Mouse (Mus musculus) midbrain, embryonic 11.5 days (tissue): ENCODE data around the gene Arhgap8. TPM values are rescaled to one million over a fixed set of nuclear protein-coding genes. Genes with fewer than 3 reads are reported as not detected.

Source experiments
- ATAC-seq: fragments of 200-750 bp; cut with Nextera tagmentation; 2 replicates; pipeline ENCODE4 v1.8.0; 2017; ENCODE audit warnings: moderate TSS enrichment, moderate library complexity; ENCODE audit not compliant: low FRiP score
- DNase-seq: peaks from one replicate; pipeline ENCODE4 v3.0.0; 2015; ENCODE audit warnings: low spot score; ENCODE audit errors: missing footprints
- H3K27ac ChIP-seq: fragments of 300-500 bp; sonication (generic); 2 replicates; pipeline ENCODE4 v1.5.1; 2014; ENCODE audit warnings: low read depth, low read length
- H3K27me3 ChIP-seq: fragments of 300-500 bp; sonication (generic); 2 replicates; pipeline ENCODE4 v1.6.1; 2014; ENCODE audit warnings: mild to moderate bottlenecking, low read length, moderate library complexity, mixed read lengths; ENCODE audit not compliant: control insufficient read depth, insufficient read depth
- H3K36me3 ChIP-seq: fragments of 300-500 bp; sonication (generic); 2 replicates; pipeline ENCODE4 v1.6.1; 2014; ENCODE audit warnings: mild to moderate bottlenecking, low read length, moderate library complexity, mixed read lengths; ENCODE audit not compliant: control insufficient read depth, insufficient read depth
- H3K4me1 ChIP-seq: fragments of 300-500 bp; sonication (generic); 2 replicates; pipeline ENCODE4 v1.6.1; 2014; ENCODE audit warnings: low read length; ENCODE audit not compliant: control insufficient read depth, insufficient read depth
- H3K4me2 ChIP-seq: fragments of 300-500 bp; sonication (generic); 2 replicates; pipeline ENCODE4 v1.6.1; 2014; ENCODE audit warnings: mild to moderate bottlenecking, moderate library complexity
- H3K4me3 ChIP-seq: fragments of 300-500 bp; sonication (generic); 2 replicates; pipeline ENCODE4 v1.5.1; 2014; ENCODE audit warnings: low read depth, low read length
- H3K9ac ChIP-seq: fragments of 300-500 bp; sonication (generic); 2 replicates; pipeline ENCODE4 v1.6.1; 2014; ENCODE audit warnings: low read length
- H3K9me3 ChIP-seq: fragments of 300-500 bp; sonication (generic); 2 replicates; pipeline ENCODE4 v1.6.1; 2016; ENCODE audit warnings: low read length; ENCODE audit not compliant: control insufficient read depth
- WGBS: fragments of 180-500 bp; shearing (Covaris S2); extraction: QIAGEN DNeasy Blood & Tissue Kit; methylation state at CpG from one replicate; pipeline ENCODE4 v1.1.7; 2014; 5-methylcytosine and 5-hydroxymethylcytosine counted together
- polyA plus RNA-seq: library from polyadenylated mRNA; unstranded; fragments of >200 nt; fragmentation: Nextera tagmentation; extraction: Ambion mirVana; gene quantifications from 2 replicates; pipeline ENCODE4 v1.2.1, GENCODE M21; 2014

Arhgap8 gene
- polyA plus RNA-seq, 1 experiment from 2014 or later, result 1.1 TPM

DNA sequence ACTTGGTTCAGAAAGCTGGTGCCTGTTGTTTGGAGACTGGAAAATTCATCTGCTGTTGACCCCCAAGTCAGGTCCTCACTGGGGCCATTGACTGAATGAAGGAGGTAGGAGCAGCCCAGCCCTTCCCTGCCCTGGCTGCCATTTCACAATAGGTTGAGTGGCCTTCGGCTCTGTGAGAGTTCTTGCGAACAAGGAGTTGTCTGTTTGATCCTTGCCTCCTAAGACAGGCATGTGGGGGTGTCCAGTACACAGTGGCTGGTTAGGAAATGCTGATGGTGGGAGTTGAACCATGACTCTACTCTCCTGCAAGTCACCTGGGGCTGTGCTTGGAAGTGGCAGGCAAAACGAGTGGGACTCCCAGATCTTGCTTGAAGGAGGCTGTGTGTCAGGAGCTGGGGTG, 40.1 kb upstream of the Arhgap8 start:
- Histone ChIP-seq H3K4me1 (peaks cover 16% of the 10 kb centered on the region), H3K4me2 (no peak overlapping the region), H3K4me3 (no peak overlapping the region), H3K27ac (no peak overlapping the region), H3K36me3 (no peaks in the 10 kb centered on the region), H3K27me3 (peaks cover 5% of the 10 kb centered on the region), H3K9ac (no peak overlapping the region), H3K9me3 (no peaks in the 10 kb centered on the region)
- 84% methylated on average over 3 of the region's 3 CpGs for WGBS
- DNase-seq (no peak), ATAC-seq (no peak)

DNA sequence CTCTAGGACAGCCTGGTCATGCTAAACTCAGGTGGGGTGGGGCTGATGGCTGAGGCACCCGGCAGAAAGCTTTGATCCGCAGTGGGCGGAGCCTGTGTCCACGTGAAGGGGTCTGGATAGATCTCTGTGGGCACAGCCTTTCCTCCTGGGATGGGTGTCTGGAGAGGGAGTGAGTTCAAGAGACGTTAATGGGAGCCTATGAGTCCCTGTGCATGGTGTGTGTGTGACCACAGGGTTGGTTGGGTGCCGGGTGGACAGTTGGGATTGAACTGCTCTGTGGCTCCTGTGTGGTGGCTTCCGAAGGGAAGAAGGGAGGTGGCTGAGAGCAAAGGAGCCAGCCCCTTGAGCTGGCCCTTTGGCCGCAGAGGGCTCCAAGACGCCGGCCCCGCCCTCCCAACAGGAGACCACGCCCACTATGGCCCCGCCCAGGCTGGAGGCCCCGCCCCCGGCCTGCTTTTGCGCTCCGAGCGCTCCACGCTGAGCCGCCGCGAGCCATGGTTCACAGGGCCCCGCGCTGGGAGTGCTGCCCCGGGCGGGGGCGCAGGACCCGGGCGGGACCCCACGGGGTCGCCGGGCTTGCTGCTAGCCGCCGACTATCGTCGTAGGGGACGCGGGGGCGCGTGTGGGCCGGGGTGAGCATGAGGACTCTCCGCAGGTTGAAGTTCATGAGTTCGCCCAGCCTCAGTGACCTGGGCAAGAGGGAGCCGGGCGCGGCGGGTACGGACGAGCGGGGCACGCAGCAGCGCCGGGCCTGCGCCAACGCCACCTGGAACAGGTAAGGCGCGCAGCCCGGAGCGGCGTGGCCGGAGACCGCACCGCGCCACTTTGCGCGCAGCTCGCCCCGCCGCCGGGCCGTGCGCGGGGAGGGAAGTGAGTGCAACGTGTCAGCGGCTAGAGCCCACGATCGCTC, 39.1 kb upstream of the Arhgap8 start:
- H3K27me3 ChIP-seq, result peaks cover 5% of the 10 kb centered on the region

DNA sequence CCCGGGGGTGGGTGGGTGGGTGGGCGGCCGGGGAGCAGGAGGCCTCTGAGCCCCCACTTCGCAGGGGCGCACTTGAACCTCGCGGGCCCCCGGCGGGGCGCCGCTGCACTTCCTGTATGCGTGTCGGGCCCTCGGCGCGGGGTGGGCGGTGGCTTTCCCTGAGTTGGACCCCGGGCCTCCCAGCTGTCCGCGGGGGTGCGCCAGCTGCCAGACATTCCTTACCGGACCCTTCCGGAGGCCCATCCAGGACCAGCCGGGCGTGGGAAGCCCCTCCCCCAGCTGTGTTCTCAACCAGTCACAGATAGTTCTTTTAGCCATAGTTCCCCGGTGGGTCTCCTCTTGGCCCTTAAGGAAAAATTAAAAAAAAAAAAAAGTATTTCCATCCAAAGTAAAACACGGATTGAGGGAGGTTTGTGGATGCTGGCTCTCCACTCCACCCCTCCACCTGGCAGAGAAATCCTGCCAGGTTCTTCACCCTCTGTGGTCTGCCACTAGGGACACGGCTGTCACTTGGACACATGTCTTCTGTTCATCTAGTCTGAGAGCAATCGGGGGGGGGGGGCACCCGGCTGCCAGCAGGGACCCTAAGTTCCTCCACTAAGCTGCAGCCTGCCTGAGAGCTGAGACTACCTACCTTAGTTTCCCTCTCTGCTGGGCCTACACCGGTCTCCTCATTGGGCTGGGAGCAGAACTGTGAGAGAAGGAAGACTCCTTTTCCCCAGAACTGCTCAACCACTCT, 38.2 kb upstream of the Arhgap8 start:
- WGBS, result 2% methylated on average over 22 of the region's 31 CpGs
- peak; percentile 89 for DNase-seq
- Histone ChIP-seq H3K9ac (peak overlapping the region; percentile 46), H3K9me3 (no peaks in the 10 kb centered on the region), H3K4me3 (peak overlapping the region; percentile 56), H3K4me2 (peak overlapping the region; percentile 75), H3K27ac (no peak overlapping the region), H3K27me3 (peaks cover 5% of the 10 kb centered on the region), H3K4me1 (peaks cover 16% of the 10 kb centered on the region), H3K36me3 (no peaks in the 10 kb centered on the region)
- ATAC-seq, result peak; percentile 70; the same call in 1 of the 2 replicates

More for the DNA sequence above, 39.1 kb upstream of the Arhgap8 start:
- Histone ChIP-seq H3K27ac (no peak overlapping the region), H3K4me1 (peaks cover 16% of the 10 kb centered on the region), H3K36me3 (no peaks in the 10 kb centered on the region), H3K9ac (peak overlapping the region; percentile 46), H3K4me3 (peak overlapping the region; percentile 56), H3K9me3 (no peaks in the 10 kb centered on the region), H3K4me2 (peak overlapping the region; percentile 75)
- DNase-seq (peak; percentile 99), ATAC-seq (peak; percentile 79)
- 1% methylated on average over 73 of the region's 77 CpGs for WGBS

DNA sequence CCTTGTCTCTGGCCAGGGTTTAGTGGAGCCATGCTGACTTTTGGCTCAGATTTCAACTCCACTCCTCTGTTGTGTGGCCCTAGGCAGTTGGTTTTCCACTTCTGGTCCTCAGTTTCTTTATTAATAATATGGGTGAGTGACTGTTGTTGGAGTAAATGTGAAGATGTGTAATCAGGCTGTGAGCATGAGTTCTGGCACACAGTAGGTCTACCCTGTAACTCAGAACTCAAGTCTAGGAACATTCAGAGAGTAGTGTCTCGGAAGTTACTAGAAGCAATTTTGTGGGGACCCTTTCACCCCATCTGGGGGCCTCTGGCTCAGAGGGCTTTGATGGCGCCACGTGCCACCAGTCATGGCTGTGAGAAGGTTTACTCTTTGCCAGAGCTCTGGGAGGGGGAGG, 37.6 kb upstream of the Arhgap8 start:
- H3K9ac ChIP-seq, result no peak overlapping the region
- peaks cover 5% of the 10 kb centered on the region for H3K27me3 ChIP-seq
- DNase-seq (no peak), ATAC-seq (no peak)
- H3K4me1 ChIP-seq, result peaks cover 16% of the 10 kb centered on the region
- H3K36me3 ChIP-seq, result no peaks in the 10 kb centered on the region
- WGBS, result 67% methylated on average over 3 of the region's 3 CpGs
- no peaks in the 10 kb centered on the region for H3K9me3 ChIP-seq
- no peak overlapping the region; the same call in 1 of the 2 replicates for H3K4me2 ChIP-seq
- H3K4me3 ChIP-seq, result no peak overlapping the region
- no peak overlapping the region for H3K27ac ChIP-seq

DNA sequence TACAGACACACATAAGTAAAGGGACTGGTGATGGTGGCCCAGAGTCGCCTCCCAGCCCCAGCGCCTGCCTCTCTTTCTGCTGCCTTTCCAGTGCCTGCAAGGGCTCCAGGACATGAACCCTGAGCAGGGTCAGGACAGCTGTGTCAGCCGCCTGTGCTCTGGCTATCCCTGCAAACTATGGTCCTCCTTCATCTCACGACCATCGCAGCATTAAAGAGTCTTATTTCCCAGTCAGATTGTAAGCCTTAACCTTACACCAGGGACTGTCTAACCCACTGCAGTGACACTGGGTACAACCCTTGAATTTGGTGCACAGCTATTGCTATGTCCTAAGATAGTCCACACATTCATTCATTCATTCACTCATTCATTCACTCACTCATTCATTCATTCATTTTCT, 37.0 kb upstream of the Arhgap8 start:
- peaks cover 16% of the 10 kb centered on the region for H3K4me1 ChIP-seq

DNA sequence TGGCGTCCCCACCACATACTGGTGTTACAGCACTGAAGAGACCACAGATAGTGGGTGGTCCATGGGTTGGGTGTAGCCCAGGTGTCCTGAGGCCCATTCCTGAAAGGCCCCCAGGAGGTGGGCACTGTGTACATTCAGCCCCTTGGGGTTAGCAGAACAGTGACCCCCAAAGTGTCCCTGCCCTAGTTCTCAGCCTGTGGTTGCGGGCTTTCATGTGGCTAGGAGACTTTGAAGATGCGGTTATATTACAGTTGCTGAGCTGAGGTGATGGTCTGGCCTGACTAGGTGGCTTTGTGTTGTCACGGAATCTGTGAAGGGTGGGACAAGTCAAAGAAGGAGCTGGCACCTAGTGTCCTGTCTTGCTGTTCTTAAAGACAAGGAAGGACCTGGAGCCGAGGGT, 35.3 kb upstream of the Arhgap8 start:
- peaks cover 14% of the 10 kb centered on the region for H3K4me1 ChIP-seq
- peaks cover 5% of the 10 kb centered on the region for H3K27me3 ChIP-seq
- H3K27ac ChIP-seq, result no peak overlapping the region
- DNase-seq, result no peak
- no peak overlapping the region for H3K9ac ChIP-seq
- ATAC-seq, result no peak
- H3K36me3 ChIP-seq, result no peaks in the 10 kb centered on the region
- no peak overlapping the region for H3K4me2 ChIP-seq
- H3K4me3 ChIP-seq, result no peak overlapping the region
- 56% methylated on average over 5 of the region's 5 CpGs for WGBS
- no peaks in the 10 kb centered on the region for H3K9me3 ChIP-seq

More for the DNA sequence above, 37.0 kb upstream of the Arhgap8 start:
- no peak overlapping the region for H3K4me2 ChIP-seq
- no peaks in the 10 kb centered on the region for H3K36me3 ChIP-seq
- H3K9ac ChIP-seq, result no peak overlapping the region
- WGBS, result 70% methylated on average over 5 of the region's 5 CpGs
- no peak for DNase-seq
- H3K27ac ChIP-seq, result no peak overlapping the region
- peaks cover 5% of the 10 kb centered on the region for H3K27me3 ChIP-seq
- ATAC-seq, result no peak
- H3K4me3 ChIP-seq, result no peak overlapping the region
- H3K9me3 ChIP-seq, result no peaks in the 10 kb centered on the region

DNA sequence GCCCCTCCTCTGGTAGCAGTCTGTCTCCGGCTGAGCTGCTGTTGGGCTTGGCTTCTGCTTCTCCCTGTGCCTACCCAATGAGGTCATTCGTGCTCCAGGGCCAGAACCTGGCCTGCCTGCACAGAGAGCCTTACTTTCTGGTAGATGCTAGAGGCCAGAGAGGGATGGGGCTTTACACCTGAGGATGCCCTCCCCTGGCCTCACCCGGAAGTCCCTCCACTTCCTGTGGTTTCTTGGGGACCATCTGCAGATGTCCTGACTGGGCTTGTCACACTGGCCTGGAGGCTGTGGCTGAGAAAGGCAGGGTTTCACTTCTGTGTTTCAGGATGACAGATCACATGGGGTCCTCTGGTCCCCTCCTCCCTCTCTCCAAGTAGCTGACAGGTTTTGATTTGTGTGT, 34.4 kb upstream of the Arhgap8 start:
- DNase-seq (no peak), ATAC-seq (no peak)
- Histone ChIP-seq H3K27me3 (peaks cover 5% of the 10 kb centered on the region), H3K9ac (no peak overlapping the region), H3K36me3 (no peaks in the 10 kb centered on the region; the same call in 1 of the 2 replicates), H3K4me1 (peaks cover 14% of the 10 kb centered on the region), H3K4me2 (no peak overlapping the region), H3K27ac (no peak overlapping the region), H3K4me3 (no peak overlapping the region), H3K9me3 (no peaks in the 10 kb centered on the region)
- 55% methylated on average over 3 of the region's 3 CpGs for WGBS

DNA sequence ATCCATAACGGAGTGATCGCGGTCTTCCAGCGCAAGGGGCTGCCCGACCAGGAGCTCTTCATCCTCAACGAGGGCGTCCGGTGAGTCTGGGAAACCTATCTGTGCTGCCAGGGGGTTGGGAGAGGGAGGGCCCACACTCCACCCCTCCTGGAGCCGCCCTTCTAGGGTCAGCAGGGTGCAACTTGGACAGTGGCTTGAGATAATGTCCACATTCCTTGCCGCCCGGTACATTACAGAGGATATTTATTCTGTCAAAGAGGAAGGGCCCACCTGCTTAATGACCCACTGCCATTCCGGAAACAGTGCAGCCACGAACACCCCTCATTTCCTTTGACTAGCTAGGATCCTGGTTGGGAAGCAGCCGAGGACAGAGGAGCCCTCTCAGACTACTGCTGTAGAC, 31.9 kb upstream of the Arhgap8 start:
- ATAC-seq, result no peak
- 79% methylated on average over 14 of the region's 14 CpGs for WGBS
- H3K27ac ChIP-seq, result no peak overlapping the region

DNA sequence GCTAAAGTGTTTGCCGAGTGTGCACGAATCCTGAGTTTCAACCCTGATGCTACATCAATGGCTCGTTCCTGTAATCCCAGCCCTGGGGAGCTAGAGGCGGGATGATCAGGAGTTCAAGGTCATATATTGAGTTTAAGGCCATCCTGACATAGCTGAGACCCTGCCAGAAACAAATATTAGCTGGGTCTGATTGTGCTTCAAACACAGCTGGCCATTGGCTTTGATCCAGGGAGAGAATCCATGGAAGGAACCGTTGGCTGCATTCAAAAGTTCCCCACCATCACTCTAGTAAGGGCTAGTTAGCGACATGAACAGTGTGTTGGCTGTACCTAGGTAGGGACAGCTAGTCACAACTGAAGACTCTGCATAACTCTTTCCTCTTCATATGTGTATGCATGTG, 30.5 kb upstream of the Arhgap8 start:
- WGBS, result 89% methylated on average over 6 of the region's 6 CpGs
- DNase-seq (no peak), ATAC-seq (no peak)
- Histone ChIP-seq H3K9ac (no peak overlapping the region), H3K9me3 (no peaks in the 10 kb centered on the region), H3K27me3 (no peaks in the 10 kb centered on the region), H3K4me2 (no peak overlapping the region), H3K27ac (no peak overlapping the region), H3K4me1 (no peaks in the 10 kb centered on the region), H3K36me3 (no peaks in the 10 kb centered on the region; the same call in 1 of the 2 replicates), H3K4me3 (no peak overlapping the region)

More for the DNA sequence above, 31.9 kb upstream of the Arhgap8 start:
- no peak overlapping the region for H3K4me2 ChIP-seq
- no peak overlapping the region for H3K4me3 ChIP-seq
- H3K36me3 ChIP-seq, result no peaks in the 10 kb centered on the region; the same call in 1 of the 2 replicates
- H3K9me3 ChIP-seq, result no peaks in the 10 kb centered on the region
- no peaks in the 10 kb centered on the region for H3K4me1 ChIP-seq
- no peak overlapping the region for H3K9ac ChIP-seq
- no peaks in the 10 kb centered on the region for H3K27me3 ChIP-seq
- no peak for DNase-seq
